Mouse (Mus musculus): ENCODE results near the gene Clcnkb. TPM values are rescaled to one million over a fixed set of nuclear protein-coding genes. Genes with fewer than 3 reads are reported as not detected.

Clcnkb gene
- 3.9 TPM for polyA plus RNA-seq (2014; fragmentation: Illumina TruSeq; extraction: RNeasy Lipid Tissue Mini Kit (QIAGEN cat#74804); ENCODE audit: low read depth, low replicate concordance)

DNA sequence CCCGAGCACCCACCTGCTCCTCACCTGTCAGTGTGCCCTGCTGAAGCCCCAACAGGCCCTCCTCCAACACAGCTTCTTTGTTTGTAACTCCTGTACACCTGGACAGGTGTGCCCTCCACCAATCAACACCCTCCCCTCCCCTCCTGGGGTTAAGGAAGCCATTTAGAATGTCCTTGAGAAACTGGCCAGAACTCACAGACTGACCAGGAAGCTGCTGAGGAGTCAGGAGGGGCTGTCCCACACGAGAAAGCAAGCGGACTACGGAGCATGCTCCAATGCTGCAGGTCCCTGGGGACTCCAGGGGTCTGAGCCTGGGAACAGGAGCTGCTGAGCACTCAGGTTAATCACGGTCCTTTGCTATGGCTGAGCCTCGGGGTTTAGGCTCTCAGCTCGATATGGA is at the start of gene Clcnkb:
TSS of gene Clcnkb (minus strand) at position 91 of the 400 bp plus-strand sequence.

DNA sequence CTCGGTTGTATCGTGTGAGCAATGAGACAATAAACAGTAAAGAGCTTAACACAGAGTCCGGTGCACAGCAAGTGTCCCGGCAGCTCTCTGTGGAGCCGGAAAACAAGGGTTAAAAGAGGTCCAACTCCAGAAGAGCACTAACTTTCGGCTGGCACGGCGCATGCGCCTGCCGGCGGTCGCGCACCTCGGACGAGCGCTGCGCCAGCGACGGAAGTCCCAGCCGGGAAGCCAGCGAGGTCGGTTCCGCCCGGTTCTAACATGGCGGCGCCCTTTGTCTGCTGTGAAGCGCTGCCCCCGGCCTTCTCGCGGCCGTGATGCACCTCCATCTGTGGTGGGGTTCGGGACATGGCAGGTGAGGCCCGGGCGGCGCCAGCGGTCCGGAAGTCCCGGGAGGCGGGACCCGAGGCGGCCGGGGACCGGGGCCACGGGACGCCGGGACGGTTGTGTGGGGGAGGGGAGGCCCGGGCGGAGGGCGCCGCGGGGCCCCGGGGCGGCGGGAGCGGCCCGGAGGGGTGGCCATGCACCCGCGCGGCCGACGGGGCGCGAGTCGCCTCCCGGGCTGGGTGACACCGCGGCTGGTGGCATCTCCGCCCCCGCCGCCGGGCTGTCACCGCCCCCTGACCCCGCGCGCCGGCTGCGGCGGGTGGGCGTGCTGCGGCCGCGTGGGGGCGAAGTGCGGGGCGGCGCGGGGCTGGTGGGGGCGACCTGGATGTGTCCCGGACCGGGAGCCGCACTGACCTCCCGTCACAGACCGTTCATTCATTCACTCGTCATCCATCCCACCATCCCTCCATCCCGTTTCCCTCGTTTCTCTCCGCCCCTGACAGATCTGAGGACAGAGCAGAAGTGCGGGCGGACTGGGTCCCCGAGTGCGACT is 28.9 kb upstream of the Clcnkb start, which contains the start of gene Zbtb17:
TSS of gene Zbtb17 (plus strand) at position 204 of the 877 bp plus-strand sequence.

DNA sequence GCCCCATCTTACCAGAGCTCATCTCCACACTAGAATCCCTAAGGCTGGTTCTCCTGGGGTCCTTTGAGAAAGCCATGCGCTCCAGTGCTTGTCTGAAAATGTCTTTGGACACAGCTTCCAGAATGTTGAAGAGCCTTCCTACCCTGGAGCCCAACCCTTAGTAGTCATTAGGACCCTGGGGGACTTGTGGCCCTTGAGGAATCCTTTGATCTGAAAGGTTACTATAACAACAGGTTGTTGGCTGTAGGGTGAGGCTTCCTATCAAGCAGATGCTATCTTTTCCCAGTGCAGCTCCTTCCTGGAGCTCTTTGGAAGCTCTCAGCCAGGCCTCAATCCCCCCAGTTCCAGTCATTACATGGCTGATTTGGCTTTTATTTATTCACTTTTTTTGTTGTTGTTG is 20.2 kb upstream of the Clcnkb start, which contains the start of gene Srarp:
TSS of gene Srarp (minus strand) at position 132 of the 400 bp plus-strand sequence.

DNA sequence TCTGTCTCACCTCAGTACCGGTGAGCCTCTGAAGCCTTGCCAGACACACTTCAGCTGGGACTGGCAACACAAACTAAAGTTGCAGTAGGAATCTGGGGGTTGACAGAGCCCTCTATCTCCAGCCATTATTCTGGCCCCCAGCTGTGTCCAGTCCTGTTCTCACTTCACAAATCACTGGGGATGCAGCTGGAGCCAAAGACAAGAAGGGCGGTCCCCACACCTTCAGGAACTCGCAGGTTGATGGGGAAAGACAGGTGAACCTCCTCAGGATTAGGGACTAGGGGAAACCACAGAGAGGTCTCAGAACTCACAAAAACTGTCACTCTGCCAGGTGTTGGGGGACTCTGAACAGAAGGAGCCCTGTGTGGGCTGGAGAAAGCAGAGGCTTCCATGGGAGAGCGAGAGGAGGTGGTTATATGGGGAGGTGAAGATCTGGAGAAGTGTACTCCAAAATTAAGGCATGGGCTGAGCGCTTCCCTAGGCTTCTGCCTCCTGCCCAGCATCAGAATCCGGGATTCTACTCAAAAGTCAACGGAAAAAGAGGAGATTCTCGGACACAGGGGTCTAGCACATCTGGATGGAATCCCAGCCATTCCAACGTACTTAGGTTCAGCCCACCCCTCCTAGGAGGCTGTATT is 4.5 kb upstream of the Clcnkb start, which contains the start of gene Hspb7:
TSS of gene Hspb7 (plus strand) at position 588 of the 638 bp plus-strand sequence.

DNA sequence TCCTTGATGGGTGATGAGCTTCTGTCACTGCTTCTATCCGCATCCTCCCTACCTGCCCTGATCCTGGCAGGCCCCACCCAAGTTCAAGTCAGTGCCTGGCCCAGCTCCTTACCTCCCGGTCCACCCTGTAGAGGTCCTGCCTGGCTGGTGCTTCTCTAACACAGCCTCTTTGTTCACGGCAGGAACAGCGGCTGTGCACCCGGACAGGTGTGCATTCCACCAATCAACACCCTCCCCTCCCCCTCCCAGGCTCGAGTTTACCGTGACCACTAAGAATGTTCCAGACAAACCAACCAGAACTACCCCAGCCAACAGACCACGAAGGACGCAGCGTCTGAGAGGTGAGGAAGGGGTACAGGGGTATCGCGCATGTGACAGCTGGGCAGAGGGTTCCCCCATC is 17.3 kb downstream of the Clcnkb start, which contains the start of gene Clcnka:
TSS of gene Clcnka (minus strand) at position 180 of the 400 bp plus-strand sequence.

DNA sequence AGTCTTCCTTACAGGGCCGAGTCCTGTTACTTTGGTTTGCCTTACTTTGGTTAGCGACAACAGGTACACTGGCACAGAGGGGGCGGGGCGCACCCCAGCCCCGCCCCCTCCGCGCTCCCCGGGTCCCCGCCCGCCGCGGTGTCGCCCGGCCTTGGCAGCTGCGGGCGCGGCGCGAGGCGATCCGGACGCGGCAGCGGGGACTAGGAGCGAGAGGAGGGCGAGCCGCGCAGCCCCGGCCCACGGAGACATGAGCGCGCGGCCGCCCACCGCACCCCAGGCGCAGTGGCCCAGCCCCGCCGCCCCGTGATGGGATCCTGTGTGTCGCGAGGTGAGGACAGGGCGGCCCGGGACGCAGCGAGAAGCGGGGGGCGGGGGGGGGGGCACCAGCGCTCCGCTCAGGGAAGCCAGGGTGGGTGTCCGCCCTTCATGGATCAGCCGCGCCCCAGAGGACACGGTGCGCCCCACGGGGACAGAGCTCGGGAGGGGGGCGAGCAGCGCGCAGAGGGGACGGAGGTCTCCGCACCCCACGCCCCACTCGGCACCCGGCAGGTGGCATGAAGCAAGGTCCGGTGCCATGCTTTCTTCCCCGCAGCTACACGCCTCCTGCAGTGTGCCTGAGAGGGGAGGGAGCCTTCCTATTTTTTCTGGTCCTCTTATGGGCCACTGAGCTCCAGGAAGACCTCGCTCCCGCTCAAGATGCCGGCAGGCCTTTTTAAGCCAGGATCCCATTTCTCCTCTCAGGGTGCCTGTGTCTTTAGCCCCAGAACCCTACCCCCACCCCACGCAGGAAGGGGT is 47.6 kb downstream of the Clcnkb start, which contains the start of gene Fam131c:
TSS of gene Fam131c (plus strand) at position 224 of the 795 bp plus-strand sequence.

Other genes with a start within 250 kb of the Clcnkb start
- 0.68 TPM for gene Rsg1, start 202.1 kb downstream of the Clcnkb start, polyA plus RNA-seq (2014; fragmentation: Illumina TruSeq; extraction: RNeasy Lipid Tissue Mini Kit (QIAGEN cat#74804); ENCODE audit: low read depth, low replicate concordance)
- 48.6 TPM for gene Arhgef19, start 176.5 kb downstream of the Clcnkb start, polyA plus RNA-seq (2014; fragmentation: Illumina TruSeq; extraction: RNeasy Lipid Tissue Mini Kit (QIAGEN cat#74804); ENCODE audit: low read depth, low replicate concordance)
- 4.4 TPM for gene Epha2, start 114.8 kb downstream of the Clcnkb start, polyA plus RNA-seq (2014; fragmentation: Illumina TruSeq; extraction: RNeasy Lipid Tissue Mini Kit (QIAGEN cat#74804); ENCODE audit: low read depth, low replicate concordance)
- gene Fam131c, start 47.8 kb downstream of the Clcnkb start, polyA plus RNA-seq (2014; fragmentation: Illumina TruSeq; extraction: RNeasy Lipid Tissue Mini Kit (QIAGEN cat#74804); ENCODE audit: low read depth, low replicate concordance): 0.42 TPM
- not detected for gene Clcnka, start 17.3 kb downstream of the Clcnkb start, polyA plus RNA-seq (2014; fragmentation: Illumina TruSeq; extraction: RNeasy Lipid Tissue Mini Kit (QIAGEN cat#74804); ENCODE audit: low read depth, low replicate concordance)
- gene Hspb7, start 4.8 kb upstream of the Clcnkb start, polyA plus RNA-seq (2014; fragmentation: Illumina TruSeq; extraction: RNeasy Lipid Tissue Mini Kit (QIAGEN cat#74804); ENCODE audit: low read depth, low replicate concordance): 967 TPM
- gene Srarp, start 20.1 kb upstream of the Clcnkb start, polyA plus RNA-seq (2014; fragmentation: Illumina TruSeq; extraction: RNeasy Lipid Tissue Mini Kit (QIAGEN cat#74804); ENCODE audit: low read depth, low replicate concordance): 0.55 TPM
- 15.3 TPM for gene Zbtb17, start 28.6 kb upstream of the Clcnkb start, polyA plus RNA-seq (2014; fragmentation: Illumina TruSeq; extraction: RNeasy Lipid Tissue Mini Kit (QIAGEN cat#74804); ENCODE audit: low read depth, low replicate concordance)
- gene Spen, start 122.6 kb upstream of the Clcnkb start, polyA plus RNA-seq (2014; fragmentation: Illumina TruSeq; extraction: RNeasy Lipid Tissue Mini Kit (QIAGEN cat#74804); ENCODE audit: low read depth, low replicate concordance): 13.6 TPM
- gene Fblim1, start 190.1 kb upstream of the Clcnkb start, polyA plus RNA-seq (2014; fragmentation: Illumina TruSeq; extraction: RNeasy Lipid Tissue Mini Kit (QIAGEN cat#74804); ENCODE audit: low read depth, low replicate concordance): 224 TPM
- 20.0 TPM for gene Tmem82, start 202.6 kb upstream of the Clcnkb start, polyA plus RNA-seq (2014; fragmentation: Illumina TruSeq; extraction: RNeasy Lipid Tissue Mini Kit (QIAGEN cat#74804); ENCODE audit: low read depth, low replicate concordance)
- 176 TPM for gene Slc25a34, start 207.8 kb upstream of the Clcnkb start, polyA plus RNA-seq (2014; fragmentation: Illumina TruSeq; extraction: RNeasy Lipid Tissue Mini Kit (QIAGEN cat#74804); ENCODE audit: low read depth, low replicate concordance)
- gene Plekhm2, start 248.9 kb upstream of the Clcnkb start, polyA plus RNA-seq (2014; fragmentation: Illumina TruSeq; extraction: RNeasy Lipid Tissue Mini Kit (QIAGEN cat#74804); ENCODE audit: low read depth, low replicate concordance): 83.3 TPM